Mouse (Mus musculus) 3T3-L1 (cell line): Measurements from ENCODE around the gene 1810010D01Rik.

Experiments
- DNase-seq: peaks from one replicate; pipeline ENCODE4 v3.0.0-alpha.2; 2015; ENCODE audit warnings: low read depth, low spot score

The 1810010D01Rik gene

DNA sequence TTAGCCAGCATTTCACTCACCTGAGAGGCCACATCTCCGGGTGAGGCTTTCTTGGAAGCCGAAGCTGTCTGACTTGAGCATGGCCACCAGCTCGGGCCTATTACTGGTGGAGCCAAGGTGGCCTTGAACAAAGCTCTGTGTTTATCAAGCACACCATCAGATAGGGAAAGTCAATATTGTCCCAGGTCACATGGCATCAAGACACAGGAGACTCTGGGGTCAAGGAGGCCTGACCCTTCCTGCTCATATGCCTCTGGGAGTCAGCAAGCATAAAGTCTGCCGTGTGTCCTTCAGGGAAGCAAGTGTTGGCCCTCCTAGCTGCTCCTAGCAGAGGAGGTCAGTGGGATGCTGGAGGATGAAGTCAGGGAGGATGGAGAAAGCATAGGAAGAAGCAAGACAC lies at the start of gene 1810010D01Rik:
Gene 1810010D01Rik, minus strand, starts transcription at position 114 of the 400 bp plus-strand sequence.
- DNase-seq = no peak

DNA sequence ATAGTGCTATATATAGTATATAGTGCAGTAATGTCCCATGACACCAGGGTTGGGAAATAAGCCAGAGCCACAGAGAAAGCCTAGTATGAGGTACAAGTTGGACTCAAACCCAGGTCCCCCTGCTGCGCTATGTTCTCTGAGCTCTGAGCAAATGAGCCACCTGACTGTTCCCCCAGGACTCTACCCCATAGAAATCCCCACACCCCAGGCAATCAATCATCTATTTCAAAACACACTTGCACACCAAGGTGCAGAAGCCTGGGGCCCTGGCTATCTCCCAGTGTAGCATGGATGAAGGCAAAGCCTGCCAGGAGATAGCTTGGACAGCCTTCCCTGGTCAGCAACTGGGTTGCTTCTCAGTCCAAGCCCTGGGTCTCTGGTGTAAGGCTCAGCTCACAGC lies 48.2 kb upstream of the 1810010D01Rik start:
- no peak for DNase-seq

DNA sequence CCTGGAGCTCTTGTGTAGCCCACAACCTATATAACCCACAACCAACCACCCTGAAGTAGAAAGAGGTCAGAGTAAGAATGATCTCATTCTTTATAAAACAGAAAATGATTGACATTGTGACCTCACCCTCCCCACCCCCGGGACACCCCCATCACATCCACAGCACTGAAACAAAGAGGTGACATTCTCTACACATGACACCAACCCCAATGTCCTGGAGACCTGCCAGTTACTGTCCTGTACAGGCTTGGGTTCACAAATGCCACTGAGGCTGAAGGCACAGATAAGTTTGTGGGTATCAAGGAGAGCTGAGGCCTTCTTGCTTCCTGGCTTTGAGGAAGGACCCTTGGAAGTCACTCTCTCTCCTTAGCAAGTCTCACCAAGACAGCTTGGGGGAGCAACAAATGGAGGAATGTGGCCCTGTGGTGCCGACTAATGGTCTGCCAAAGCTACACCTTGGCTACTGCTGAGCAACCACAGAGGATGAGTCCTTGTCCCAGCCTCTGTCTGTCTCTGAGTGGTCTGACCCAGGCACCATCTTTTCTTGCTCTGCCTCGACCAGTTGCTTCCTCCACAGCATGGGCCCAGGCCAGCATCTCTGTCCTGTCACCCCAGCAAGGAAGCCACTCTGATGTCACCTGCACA lies 46.2 kb upstream of the 1810010D01Rik start:
- DNase-seq = no peak

DNA sequence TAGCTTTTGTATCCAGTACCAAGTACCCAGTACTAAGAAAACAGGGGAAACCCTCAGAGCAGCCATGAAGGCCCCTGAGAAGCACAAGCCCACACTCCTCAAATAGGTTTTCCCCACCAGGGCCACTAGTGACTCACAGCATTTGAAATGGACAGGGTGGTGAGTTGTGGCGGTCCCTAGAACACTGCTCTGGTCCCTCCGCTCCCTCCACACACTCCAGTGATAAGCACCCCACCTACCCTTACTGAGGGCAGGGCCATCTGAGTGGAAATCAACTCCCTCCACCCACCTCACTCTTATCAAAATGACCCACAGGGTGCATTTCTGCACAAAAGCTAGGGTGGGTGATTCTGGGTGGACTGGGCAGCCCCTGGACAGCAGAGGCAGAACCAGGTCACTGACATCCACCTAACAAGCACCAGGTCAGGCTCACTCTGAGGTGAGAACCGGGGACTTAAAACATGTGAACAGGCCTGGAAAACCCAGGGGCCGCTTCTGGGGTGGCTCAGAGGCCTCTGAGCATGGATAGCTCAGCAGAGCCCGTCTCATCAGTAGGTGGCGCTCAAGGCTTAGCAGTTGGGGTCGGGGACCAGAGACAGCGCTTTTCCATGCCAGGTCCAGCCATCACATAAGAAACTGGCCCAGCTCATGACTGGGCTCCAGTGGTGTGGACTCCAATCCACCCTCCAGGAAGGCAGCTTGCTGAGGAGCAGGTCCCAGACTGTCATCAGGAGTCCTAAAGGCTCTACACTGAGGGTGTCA lies 45.0 kb upstream of the 1810010D01Rik start:
- peak; percentile 89 for DNase-seq

DNA sequence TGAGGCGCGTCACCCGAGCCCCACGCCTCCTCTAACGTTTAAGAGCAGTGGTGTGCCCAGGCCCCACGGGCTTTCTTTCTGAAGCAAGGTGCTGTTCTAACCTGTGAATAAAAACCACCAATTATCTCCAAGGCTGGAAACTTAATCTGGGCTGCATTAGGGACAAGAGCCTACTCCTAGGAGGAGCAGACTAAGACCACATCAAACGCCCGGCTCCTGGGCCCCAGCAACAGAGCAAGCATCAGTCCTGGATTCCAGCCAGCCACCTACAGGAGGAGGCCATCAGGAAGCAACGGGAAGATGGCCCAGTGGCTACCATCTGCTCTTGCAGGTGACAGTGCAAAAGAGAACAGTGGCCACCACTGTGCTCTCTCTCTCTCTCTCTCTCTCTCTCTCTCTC lies 42.3 kb upstream of the 1810010D01Rik start:
- no peak for DNase-seq

DNA sequence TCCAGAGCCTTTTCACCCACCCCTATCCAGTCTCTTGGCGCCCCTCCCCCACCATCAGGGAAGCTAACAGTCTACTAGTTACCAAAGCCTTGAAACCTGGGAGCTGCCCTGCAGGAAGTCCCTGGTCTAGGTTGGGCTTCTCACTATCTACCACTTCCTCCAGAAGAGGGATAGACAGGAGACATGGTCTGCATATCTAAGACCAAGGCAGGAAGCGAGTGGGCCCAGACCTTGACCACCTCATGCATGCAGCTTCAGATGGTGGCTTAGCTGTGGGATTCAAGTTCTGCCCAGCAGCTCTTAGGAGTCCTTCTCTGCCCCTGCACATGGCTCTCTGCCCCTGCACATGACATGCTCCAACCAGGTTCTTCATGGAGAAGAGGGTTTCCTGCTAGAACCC lies 41.0 kb upstream of the 1810010D01Rik start:
- DNase-seq = no peak

DNA sequence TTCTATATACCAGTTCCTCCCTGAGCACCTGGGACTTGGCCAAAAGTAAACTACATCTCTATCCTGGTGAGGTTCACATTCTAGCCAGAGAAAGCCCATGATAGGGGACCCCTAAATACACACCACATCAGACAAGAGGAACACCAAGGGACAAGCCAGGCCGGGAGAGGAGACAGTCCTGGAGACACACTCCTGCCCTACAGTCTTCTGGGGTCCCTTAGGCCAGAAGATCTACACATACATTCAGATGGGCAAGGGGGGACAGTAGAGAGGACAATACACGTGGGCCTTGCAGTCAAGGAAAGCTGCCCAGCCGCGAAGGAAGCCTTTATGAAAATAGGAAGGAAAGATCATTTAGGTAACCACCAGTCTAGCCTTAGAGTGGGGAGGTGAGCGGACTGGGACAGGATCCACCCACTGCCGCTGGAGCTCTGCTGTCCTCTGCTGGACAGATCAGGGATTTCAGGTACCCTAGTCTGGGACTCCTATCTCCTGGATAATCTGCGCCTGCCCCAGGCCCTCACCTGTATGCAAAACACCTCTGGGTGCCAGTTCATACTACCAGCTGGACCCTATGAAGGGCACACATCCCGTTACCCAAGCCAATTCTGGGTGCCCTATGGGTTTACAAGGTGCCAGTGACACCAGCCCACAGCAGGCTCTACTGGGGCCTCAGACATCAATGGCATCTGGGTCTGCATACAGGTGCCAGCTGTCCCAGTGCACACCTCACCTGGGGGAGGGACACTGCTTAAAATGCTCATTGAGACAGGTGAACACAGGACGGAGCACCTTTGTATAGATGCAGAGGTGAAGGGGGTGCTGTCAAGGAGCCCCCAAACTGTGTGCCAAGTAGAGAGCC lies 35.2 kb upstream of the 1810010D01Rik start:
- DNase-seq = peak; percentile 86

DNA sequence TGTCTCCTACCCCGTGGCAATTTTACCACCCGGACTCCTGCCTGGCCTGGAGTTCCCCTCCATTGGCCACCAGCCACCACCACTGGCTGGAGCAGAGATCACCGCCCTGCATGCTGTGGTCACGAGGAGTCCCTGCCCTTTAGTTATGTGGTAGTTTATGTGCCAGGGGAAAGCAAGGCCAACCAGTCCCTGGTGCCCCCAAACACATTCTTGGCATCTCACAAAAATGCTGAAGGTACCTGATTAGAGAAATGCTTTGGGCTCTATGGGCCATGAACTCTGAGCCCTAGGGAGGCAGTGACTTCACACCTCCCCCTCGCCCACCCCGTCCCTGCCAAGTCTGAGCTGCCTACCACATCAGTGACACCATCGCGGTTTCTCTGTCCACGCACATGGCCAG lies 34.1 kb upstream of the 1810010D01Rik start:
- DNase-seq = no peak

DNA sequence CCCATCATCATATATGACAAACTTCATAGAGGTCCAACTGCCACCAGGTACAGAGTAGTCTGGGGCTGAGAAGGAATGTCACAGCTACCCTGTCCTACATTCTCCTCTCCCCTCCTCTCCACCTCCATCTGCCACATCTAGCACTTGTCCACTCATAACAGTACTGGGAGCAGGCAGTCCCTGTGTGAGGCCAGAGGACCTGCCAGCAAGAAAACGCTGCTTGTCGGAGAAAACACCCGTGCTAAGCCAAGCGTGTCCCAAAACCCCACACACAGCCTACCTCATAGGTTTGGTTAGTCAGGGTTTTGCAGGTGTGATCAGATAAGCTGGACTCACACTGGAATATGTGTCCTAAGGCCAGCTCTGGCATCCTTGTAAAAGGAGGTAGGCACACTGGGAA lies 33.0 kb upstream of the 1810010D01Rik start:
- DNase-seq = no peak

DNA sequence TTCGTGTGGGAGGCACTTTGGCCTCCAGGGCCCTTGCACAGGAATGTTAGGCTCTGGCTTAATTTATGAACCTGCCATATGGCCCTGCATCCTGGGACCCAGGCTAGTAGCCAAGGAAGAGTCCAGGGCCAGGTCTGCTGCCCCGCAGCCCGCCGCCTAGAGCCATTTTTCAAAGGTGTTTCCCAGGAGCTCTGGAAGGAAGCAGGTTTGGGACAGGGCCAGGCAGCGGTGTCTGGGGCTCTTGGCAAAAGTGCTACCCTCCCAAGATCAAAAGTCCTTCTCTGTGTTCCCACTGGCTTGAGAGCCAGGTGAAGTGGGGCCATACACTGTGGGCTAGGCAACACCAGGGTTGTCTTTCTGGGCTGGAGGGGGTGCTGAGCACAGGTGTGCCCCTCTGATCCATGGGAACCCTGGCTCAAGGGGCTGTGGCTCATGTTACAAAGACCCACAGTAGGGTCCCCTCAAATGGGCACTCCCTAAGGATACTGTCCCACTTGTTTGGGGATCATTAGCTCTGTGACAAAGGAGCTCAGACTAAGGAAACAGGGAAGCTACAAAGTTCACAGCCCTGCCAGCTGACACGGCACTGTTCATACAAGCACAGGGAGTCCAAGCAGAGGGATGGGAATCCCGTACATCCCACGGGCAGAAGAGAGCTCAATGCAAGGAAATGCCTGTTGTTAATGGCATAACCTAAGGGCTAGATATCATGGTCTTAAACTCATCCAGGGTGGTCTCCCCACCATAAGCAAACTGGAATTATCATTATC lies 32.0 kb upstream of the 1810010D01Rik start:
- DNase-seq = no peak

DNA sequence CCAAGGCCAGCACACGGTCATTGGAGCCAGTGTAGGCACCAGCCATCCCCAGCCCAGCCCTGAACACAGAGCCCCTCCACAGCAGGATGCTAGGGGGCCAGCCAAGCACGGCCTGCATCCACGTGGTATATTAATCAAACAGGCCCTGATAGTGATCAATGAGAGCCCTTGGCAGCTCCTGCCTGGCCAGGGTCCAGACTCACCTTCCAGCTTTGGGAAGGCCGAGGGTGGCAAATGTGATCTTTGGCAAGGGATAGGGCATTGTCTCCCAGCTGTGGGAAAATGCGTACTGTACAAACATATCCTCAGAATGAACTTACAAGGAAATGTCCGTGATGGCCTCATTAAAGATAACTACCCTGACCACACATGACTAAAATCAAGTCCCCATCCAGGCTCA lies 31.2 kb upstream of the 1810010D01Rik start:
- DNase-seq = no peak

DNA sequence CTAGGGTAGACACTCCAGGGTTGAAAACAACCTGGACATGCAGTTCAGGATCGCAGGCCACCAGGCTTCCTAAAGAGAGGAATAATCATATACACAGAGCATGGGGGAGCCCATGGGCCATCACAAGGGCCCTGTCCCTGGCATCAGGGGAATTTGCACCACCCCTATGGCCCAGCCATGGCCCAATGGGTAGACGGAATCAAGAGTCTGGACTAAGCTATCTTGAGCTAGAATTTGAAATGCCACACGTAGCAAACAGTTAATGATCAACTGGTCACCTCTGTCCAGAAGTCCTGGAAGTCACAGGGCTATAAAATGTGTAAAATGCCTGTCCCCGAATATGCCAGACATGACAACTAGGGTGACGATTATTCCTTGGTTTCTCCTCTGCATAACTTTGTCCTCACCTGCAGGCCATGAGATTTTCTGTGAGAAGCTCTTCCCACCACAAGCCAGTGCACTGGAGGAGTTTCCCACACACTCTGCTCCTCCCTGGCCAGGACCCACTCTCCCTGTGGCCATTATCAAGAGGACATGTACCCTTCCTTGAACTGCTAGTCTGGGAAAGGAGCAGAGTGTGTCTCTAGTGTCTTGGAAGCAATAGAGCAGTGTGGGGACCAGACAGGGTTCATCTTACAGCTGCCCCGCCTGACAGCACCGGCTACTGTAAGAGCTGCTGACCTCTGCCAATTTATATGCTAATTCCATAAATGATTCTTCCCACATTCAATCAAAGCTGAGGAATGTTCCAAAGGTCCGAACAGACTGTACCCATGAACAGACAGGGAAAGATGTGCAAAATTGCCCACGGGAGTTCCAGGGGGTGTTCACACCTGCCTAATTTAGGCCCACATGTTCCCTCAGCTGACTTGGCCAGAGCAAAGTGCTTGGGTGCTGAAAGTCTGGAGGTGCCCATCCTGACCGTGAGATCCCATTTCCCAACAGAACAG lies 27.2 kb upstream of the 1810010D01Rik start:
- DNase-seq = no peak

DNA sequence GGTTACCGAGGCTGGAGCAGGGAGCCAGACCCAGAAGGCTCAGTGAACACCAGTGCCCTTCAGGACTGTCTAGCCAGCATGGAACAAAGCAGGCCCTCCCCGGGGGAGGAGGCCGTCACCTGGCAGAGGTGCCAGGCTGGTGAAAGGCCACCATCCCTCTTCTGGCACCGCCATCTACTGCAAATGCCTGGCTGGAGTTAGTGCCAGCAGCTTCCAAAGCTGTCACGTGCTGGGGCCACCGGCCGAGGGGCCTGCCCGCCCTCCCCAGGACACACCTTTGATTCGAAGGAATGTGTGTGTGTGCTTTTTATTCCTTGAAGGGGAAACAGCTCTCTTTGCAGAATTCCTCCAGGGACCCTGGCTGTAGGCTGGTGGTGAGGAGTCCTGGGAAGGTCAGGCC lies 23.7 kb upstream of the 1810010D01Rik start:
- DNase-seq = no peak

DNA sequence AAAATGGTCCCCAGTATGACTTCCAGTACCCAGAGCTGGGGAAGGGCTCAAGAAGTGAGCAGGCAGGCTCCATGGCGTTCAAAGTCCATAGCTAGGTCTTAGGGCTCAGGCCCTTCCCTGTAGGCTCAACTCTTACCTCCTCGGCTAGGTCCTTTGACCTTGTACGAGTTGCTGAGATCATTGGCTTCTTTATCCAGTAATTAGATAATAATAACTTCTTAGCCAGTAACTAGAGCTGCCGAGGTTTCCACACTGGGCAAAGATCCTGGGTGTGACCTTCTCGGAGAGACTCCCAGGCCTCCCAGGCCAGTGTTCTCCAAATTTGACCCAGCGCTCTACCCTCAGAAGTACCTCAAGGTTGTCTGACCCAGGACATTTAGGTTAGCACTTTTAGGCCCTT lies 18.7 kb upstream of the 1810010D01Rik start:
- no peak for DNase-seq

DNA sequence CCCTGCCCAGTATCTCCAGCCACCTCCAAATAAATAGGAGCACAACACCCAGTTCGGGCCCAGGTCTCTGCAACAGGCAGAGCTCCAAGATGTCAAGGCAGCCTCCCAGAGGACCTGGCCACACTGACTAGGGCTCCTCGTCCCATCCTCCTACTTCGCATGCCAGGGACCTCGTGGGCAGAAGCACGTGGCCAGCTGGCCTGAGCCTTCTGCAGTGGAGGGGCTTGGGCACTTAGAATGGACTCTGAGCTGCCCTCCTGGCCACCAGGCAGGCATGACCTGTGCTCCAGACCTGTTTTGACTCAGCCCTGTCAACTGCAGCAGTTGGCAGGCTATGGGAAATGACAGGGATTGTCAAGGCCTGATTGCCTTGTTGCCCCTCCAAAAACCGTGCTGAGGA lies 17.7 kb upstream of the 1810010D01Rik start:
- DNase-seq = no peak

DNA sequence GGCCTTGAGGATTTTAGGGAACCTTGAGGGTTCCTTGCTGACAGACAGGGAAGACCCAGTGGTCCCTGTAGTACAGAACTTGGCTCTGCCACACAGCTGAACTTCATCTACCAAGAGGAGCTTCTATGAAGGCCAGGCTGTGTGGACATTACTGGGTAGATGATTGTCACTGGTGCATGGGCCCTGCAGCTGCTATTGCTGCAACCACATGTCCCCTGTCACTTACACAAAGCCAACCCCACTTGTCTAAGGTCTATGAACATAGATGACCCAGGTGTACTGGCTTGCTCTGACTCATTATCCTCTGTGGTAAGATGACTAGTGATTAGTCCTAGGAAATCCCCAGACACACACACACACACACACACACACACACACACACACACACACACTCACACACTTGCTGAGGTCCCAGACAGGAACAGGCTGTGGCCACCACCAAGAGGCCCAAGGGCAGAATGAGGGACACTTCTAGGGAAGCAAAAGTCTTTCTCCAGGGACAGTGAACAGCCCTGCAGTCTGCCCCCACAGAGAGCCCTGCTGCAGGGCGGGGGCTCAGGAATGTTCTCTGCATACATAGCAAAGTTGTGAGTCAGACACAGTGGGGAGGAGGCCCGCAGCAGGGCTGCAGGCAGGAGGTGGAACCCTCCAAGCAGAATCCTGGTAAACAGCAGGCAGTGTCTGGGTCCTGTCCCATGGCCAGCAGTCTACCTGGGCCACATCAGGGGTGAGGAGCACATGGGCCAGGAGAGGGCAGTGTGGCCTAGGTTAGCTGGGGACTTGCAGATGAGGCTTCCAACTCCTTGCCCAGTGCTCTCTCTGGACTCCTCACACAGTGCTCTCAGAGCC lies 14.1 kb upstream of the 1810010D01Rik start:
- peak; percentile 90 for DNase-seq

DNA sequence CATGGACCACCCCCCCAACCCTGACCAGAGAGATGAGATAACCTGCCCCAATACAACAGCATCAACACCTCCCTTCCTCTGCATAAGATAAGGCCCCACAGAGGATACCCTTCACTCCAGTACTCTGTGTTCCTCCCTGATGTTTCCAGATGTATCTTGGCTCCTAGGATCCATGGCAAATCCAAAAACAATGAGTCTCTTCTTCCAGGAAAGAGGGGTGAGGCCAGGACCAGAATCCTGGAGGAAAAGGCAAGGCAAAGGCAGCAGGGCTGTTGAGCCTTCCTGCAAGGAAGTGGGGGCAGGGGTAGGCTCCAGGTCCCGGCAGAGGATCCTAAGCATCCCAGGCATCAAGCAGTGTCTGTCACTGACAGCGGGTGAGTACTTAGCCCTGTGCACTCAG lies 13.4 kb upstream of the 1810010D01Rik start:
- peak; percentile 35 for DNase-seq

DNA sequence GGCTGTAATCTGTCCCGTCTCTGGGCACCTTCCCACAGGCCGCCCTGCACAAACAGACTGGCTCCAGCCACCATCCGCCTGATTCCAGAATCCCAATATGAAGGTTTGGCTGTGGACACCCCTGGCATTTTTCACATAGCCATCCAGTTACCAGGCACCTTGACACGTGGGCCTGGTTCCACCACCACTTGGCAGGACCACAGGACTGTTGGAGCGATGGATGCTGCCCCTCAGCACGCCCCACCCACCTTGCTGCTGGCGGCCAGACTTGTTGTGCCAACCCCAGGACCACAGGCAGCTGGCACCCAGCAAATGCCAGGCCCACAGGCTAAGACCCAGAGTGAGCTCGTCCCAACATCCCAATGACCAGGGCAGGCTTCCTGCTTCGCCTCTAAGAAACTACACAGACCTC lies 11.5 kb upstream of the 1810010D01Rik start:
- DNase-seq = no peak

DNA sequence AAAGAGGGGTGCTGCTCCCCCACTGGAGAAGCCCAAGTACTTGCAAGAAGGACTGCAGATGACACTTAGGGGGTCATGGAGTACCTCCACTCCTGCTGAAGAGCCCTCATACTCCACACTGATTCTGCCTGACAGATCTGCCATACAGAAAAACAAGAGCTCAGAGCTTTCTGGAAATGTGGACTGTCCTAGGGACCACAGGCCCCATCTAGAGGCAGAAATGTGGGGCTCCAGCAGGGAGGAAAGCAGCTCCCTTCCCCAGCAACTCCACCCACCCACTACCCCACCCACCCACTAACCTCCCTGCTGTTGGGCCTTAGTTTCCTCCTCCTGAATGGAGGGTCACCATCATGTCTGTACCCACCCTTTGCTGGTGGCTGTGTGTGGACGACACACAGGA lies 8.7 kb upstream of the 1810010D01Rik start:
- DNase-seq = peak; percentile 57

DNA sequence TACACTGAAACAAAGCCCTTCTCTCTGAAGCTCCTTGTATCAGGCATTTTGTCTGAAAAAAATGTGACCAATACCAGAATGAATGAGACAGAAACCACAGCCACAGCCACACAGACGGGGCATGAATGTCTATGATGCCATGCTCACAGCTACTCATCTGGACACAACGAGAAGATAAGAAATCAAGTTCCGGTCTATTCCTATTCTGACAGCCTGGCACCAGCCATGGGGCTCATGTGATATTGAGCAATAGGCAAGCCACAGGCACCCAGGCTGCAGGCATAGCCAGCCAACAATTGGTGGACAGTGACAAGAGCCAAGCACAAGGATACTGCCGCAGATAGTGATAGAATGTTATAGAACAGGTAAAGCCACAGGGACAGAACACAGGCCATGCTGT lies 7.6 kb upstream of the 1810010D01Rik start:
- DNase-seq = peak; percentile 31
